Mouse (Mus musculus) c-Kit-positive CD71-negative TER-119-negative erythroid progenitor cells, embryonic 14.5 days (primary cell): ENCODE measurements around the gene Nr1d1.
A peak's percentile ranks its signal among the peaks of the same experiment; 100 is the strongest.

ENCODE experiments used
- DNase-seq: peaks from one replicate; pipeline ENCODE4 v3.0.0-alpha.2; 2013; ENCODE audit warnings: low read depth

The Nr1d1 gene

DNA sequence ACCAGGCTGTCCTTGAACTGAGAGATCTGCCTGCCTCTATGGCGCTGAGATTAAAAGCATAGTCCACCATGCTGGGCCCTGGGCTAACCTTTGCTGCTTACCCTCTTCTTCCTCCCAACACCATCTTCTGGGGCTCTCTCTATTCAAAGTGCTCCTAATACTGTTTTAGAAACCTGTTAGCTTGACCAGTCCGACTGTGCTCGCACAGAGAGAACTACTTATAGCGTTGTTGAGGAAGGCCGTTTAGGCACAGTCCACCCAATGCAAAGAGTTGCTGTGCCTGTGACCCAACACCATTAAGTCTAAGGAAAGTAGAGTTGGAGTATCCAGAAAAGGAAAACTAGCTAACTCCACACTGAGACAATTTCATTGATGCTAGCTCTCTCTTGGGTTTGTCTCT is 13.0 kb upstream of the Nr1d1 start:
- DNase-seq, result no peak

DNA sequence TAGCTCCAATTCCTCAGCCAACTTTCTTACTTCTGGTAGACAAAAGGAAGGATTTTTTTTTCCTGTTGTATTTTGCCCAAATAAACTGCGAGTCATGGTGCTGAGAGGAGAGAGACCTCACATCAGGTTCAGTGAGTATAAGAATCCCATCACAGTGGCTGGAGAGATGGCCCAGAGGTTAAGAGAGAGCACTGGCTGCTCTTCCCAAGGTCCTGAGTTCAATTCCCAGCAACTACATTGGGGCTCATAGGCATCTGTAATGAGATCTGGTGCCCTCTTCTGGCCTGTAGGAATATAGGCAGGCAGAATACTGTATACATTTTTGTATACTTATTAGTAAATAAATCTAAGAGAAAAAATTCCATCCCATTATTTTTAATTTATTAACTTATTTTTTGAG is 12.6 kb upstream of the Nr1d1 start:
- DNase-seq, result no peak

DNA sequence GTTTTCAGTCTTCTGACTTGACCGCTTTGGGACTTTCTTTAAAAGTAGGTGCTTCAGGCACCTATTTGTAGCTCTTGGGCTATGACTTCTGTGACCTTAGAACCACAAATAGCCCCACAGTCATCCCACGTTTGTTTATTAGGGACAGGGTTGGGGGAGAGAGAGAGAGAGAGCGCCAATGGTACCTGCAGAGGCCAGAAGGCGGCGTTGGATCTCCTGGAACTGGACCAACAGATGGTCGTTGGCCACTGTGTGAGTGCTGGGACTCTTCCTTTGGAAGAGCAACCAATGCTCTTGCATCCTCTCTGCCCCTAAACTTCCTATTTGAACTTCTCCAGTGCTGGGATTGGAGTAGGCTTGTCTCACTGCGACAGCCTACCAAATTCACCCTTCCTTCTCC is 12.1 kb upstream of the Nr1d1 start:
- no peak for DNase-seq

DNA sequence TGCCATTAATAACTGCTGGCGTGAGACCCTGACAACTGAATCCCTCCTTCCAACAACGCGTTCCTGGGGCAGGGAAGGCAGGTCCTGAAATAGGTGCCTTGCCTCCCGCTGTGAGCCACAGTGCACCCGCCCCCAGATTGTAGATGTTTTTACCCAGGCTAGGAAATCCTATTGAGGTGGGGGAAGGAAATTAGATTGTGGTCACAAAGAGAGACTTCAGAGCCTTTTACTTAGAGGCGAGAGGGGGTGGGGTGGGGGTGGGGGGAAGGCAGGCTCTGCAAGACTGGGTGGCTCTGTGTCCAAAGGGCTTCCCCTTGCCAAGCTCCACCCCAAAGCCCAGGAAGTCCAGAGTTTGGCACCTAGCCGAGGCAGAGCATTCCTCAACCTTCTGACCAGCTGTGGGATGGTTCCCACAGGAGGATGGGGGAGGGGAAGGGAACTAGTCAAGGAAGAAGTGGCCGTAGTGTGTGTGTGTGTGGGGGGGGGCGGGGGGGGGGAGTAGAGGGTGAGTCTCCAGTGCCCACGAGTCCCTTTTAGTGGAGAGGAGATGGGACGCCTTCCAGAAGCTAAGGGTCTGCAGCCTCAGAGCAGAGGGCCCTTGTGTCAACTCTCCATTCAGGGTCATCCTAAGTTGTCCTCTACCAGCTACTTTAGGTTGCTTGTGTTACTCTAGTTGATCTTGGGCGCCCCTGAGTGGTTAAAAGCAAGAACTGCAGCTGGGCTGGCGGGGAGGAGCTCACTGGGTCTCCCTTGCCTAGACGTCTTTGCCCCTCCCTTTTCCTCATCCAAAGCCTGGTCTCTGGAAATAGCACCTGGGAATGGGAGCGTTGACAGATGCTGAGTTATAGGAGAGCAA is 11.5 kb upstream of the Nr1d1 start:
- peak; percentile 96 for DNase-seq

DNA sequence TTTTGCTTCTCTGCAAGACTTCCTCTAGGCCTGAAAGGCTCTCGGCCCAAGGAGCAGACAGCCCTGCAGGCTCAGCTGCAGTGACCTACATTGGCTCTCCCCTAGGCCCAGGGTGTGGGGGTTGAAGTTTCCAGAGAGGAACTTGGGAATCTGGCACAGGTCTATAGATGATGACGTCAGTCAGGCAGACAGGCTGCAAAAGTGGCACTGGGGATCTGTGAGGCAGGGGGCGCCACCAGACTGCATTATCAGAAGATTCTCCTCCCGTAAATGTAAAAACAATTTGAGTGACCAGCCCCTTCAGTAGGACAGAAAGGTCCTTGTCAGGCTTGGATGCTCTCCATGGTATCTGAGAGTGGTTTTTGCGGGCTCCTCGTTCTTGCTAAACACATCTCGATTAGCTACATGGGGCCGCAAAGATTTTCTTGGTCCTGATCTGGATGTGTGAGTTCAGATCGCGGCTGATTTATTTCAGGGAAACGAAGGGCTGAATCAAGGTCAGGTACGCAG is 10.7 kb upstream of the Nr1d1 start:
- DNase-seq, result no peak

DNA sequence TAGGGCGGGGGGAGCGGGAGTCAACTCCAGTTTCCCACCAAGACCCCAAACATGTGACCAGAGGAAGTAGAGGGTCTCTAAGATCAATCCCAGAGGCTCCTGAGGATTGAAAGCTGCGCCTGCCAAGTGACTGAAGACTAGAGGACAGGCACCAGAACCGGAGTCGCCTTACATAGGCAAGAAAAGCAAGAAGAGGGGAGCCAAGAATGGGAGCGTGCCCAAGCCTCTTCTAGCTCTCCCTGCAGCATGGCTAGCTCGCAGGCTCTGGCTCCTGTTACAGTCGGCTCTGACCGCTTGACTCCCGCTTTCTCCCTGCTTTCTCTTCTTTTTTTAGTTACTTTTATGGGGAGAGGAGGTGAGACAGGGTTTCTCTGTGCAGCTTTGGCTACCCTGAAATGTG is 10.1 kb upstream of the Nr1d1 start:
- DNase-seq, result no peak

DNA sequence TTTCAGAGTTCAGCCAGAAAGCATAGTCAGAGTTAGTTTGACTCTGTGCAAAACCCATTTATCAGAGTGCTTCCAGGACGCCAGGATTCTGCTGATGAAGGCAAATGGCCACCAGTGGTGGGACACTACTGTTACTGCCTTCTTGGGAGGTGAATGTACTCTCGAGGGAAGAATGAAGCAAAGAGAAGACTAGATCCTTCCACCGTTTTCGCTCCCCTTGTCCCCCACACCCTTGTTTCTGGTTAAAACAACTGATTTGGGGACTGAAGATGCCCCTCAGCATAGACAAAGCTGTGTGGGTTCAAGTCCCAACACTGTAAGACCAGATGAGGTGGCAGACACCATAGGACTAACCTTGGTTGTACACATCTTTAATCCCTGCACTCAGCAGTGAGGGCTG is 9.0 kb upstream of the Nr1d1 start:
- DNase-seq, result no peak

DNA sequence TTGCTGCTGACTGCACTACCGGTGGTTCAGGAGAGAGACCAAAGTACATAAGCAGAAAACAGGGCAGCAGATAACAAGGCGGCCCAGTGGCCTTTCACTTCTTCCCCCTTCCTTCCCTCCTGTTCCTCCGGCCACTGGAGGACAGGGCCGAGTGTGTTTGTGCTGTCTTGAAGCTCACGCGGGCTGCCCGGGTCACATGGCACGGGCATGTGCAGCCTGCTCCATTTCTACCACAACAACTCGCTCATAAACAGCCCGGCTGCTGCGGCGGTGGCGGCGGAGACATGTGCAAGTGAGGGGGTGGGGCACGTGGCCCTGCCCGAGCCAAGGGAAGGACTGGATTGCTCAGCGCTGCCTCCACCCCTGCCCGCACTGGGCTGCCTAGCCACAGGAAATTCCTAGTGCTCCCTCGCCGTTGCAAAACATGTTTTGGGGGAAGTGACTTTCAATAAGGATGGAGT is 8.1 kb upstream of the Nr1d1 start:
- DNase-seq, result no peak

DNA sequence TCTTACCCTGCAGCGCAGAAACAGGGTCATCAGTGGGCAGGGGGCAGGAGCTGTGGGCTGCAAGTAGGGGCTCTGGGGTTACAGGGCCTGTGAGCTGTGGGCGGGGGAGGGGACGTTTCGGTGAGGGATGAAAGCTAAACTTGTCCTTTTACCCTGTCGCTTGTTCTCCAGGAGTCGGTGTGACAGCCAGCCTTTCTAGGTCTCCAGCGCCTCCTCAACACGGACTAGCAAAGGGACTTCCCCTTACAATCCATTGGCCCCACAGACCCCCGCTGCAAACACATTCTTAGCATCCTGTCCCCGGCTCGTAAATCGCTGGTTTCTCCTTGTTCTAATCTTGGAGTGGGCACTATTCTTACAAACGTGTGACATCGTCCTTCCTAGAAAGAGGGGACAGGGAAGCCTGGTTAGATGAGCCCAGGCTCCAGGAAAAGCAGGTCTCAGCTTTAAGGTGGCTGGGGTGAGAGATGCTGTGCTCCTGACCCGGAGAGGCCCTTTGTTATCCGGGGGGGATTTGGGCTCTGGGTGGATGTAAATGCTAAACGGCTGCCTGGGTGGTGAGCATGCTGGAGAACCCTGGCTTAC is 7.6 kb upstream of the Nr1d1 start:
- DNase-seq, result no peak

DNA sequence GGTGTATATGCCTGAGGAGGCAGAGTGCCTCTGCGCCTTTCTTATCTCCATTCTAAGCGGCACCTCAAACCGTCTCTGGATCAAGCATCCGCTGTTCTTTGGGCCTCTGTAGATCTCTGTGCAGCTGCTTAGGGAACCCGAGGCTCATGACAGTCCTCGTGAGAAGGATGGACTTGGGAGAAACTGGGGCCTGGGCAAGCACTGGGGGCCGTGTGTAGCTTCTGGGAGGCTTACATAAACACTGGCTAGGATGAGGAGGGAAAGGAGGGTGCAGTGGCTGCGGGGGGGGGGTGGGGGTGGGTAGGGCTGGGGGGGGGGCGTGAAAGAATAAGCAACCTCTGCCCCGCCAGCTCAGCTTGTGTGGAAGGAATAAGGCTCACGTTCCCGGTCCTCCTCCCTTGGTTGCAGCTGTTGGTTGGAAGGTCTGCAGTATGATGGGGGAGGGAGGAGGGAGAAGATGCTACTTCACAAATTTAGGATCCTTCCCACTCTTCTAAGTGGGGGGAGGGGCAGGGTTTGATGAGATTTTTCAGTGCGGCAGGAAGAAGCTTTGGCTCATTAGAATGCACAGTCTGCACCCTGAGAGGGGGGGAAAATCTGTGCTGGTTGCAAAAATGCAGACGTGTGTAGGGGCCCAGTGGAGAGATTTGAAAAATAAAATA is 6.8 kb upstream of the Nr1d1 start:
- no peak for DNase-seq

DNA sequence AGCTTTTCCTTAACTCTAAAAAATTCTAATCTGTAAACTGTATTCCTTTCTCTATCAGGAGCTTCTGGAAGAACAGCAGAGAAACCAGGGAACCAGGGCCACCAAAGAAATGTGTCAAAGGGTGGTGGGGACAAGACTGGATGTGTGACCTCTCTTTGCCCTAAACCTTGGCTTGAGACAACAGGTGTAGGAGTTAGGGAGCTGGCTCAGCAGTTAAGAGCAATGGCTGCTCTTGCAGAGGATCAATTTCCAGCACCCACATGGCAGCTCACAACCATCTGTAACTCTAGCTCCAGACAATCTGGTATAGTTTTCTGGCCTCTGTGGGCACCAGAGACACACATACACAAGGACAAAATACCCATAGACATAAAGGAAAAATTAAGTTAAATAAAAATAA is 2.8 kb upstream of the Nr1d1 start:
- DNase-seq, result no peak

DNA sequence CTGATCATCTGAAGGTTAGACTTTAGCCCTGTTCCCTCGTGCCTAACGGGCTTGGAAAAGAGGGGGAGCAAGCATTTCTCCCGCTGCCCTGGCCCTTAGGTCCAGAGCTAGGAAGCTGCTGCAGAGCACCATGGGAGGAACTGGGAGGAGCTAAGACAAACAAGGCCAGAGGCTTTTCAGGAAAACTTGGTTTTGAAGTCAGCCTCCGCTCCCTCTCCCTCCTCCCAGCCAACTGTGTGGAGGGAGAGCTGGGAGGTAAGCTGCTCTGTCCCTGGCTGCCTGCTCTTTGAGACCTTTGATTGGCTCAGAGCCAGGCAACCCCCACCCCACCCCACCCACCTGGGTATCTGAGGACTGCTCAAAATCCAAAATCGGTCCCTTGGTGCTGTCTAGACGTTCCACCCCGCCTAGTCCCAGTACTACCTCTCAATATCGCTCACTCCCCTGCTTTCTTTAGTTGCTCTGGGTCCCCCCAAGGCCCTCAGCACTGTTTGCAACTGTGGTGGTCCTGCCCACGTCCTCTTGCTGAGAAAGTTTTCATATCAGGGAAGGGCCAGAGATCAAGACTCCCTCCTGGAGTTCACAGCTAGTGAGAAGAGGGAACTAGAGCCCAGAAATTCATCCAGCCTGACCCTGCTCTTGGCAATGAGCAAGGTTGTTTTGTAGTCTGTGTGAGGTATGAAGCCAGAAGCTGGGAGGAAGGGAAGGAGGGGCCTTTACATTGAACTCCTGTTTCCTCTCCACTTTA is 1.9 kb upstream of the Nr1d1 start:
- DNase-seq, result no peak

DNA sequence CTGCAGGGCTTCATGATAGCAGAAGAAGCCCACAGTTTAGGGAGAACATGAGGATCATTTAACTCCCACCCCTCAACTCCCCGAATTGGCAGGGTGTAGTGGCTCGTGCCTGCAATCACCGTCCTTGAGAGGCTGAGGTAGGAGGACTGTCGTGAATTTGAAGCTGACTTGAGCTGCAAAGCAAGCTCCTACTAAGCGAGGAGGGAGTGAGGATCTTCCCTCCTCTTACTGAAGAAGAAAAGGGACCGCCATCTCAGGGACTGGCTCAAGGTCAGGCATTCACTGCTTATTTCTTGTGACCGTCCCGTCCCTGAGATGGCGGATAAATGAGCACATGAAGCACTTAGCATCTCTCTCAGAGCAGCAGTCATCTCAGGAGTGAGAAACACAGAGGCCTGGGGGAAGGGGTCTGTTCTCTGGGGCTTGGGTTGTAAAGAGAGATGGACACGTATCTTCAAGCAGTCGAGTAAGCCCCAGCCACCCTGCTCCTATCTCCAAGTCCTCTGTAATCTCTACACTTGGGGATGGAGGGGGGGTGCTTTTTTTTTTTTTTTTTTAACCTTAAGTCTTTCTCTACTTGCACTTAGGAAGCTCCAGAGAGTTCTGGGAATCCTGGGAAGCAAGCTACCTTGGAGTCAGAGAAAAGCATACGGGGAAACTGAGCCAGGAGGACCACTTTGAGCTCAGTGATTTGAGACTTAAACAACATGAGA is 1.1 kb upstream of the Nr1d1 start:
- DNase-seq, result no peak

DNA sequence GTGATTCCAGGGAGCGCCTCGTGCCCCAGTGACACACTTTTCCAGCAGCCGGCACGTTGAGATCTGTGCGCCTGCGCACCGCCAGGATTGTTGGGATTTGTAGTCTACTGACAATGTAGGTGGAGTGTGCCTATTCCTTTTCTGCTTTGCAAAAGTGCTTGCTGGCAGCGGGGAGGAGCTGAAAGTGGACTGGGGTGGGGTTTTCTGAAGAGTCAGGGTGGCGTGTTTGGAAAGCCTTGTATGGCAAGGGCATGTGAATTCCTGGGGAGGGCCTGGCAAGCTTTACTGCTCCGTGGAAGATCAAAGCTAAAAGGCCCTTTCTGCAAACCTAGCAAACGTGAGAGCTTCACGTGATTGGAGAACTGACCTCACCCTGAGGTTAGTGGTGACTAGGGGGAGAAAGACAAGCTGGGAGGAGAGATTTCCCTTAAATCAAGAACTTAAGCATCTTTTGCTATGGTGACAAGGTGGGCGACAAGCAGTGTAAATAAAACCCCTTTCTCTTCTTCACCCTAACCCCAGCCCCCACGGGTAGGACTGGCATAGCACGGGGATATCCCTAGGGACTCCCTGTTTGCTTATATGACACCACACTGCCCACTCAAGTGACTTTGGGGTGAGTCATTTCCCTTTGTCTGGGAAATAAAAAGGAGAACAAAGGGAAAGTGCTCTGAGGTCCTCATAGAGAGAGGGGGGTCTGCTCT is 367 bp upstream of the Nr1d1 start:
- DNase-seq, result peak; percentile 92

DNA sequence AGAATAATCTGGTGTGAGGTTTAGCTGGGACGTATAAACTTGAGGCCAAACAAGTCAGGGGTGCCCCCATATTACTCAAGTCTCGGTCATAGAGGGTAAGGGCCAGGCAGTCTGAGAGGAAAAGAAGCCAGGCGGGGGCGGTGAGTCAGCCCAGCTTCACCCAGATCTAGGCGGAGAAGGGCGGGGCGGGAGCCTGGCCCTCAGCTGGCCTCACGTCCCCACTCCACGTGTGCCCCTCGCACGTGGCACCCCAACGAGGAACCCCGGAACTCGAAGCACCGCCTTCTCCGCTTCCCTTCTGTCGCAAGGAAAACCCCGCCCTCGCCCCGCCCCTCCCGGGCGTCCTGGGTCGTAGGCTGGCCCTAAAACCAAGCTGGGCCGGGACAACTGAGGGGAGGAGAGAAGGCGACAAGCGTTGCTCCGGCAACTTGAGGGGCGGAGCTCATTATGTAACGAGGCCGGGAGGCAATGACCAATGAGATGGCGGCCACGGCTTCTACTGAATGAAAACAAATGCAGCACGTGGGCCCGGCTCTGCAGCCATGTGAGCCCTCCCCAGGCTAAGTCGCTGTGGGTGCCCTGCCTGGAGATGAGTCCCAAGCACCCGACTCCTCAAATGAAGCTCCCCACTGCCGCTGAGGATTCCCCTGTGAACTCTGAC is 1.4 kb downstream of the Nr1d1 start:
- peak; percentile 99 for DNase-seq

DNA sequence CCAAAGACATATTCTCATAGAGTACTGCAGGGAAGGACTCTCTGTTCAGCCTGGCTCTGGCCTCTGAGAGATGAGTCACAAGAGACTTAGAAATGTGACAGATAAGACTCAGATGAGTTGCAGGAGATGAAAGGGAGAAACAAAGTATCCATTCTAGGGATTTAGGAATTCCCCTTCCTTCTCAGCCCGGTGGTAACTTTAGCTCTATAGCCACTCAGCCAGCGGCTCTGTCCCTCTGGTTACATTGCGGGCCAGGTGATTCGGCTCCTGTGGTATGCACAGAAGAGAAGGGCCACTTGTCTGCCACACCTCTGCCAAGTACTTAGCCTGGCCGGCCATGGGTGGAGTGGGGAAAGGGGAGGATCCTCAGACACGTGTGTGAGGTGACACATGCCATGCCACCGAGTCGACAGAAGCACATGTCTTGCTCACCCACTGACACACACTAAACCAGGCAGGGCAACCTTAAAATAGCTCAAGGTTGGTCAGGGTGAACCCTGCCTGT is 2.4 kb downstream of the Nr1d1 start:
- DNase-seq, result no peak

DNA sequence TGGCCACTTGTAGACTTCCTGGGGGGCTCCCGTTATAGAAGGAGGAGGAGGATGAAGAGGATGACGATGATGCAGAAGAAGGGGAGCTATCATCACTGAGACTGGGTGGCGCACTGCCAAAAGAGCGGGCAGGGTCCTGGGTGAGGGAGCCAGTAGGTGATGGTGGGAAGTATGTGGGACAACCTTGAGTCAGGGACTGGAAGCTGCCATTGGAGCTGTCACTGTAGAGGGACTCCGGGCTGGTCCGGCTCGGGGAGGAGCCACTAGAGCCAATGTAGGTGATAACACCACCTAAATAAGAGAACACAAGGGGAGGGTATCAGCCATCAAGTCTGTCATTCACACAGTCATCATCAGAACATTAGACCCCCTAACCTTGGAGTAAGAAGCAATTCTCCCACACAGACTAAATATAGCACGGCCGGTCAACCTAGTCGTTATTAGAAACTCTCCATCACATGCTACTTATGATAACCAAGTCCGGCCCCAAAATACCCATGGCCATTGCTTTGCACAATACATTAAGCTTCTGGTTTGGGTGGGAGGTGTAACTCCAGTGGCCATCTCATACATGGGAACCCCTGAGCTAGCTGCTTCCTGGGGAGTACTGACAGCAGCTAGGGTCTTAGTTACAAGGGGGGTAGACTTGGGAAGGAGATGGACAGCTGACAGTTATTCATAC is 3.1 kb downstream of the Nr1d1 start:
- DNase-seq, result no peak

DNA sequence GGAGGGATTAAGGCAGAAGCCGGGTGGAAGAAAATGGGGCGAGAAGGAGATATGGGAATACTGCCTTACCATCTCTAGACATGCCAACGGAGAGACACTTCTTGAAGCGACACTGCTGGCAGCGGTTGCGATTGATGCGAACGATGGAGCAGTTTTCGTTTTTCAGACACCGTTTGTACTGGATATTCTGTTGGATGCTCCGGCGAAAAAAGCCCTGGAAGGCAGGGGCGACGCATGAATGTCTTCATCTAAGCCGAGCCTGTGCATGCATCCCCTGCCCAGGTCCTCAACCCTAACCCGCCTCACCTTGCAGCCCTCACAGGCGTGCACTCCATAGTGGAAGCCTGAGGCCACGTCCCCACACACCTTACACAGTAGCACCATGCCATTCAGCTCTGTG is 4.0 kb downstream of the Nr1d1 start:
- no peak for DNase-seq

DNA sequence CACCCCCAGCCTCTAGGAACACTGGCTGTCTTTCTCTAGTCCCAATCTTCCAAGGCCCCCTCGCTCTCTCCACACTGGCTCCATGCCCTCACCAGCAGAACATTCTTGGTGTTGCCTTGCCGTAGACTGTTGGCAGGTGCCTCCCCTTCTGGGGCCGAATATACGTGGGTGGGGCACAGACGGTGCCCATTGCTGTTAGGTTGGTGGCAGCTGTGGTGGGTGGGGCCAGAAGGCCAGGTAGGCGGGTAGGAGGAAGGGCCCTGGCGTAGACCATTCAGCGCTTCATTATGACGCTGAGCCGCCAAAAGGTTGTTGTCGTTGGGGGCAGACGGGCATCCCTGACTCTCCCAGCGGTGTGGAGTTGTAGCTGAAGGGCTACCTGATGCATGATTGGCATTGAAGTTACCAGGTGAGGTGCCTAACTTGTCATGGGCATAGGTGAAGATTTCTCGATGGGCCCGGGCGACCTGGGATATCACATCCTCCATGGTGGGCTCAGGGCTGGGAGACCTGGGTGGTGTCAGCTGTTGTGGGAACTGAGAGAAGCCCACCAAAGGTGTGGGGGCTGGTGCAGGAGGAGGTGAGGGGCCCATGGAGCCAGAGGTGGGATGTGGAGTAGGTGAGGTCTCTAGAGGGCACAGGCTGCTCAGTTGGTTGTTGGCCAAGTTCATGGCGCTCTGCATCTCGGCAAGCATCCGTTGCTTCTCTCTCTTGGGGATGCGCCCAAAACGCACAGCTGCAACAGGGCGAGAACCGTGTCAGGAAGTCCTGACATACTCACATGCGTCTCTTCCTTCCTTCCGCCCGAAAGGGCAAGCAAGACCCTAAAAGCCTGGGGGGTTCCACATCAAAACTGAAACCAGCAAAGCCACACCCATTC is 4.8 kb downstream of the Nr1d1 start:
- no peak for DNase-seq
